Mouse (Mus musculus) bone marrow, adult 2 months (tissue): ENCODE results near the gene Speer2. TPM values are rescaled to one million over a fixed set of nuclear protein-coding genes. Genes with fewer than 3 reads are reported as not detected.

ENCODE experiments used
- H3K27ac ChIP-seq: fragments of 200-500 bp; 2 replicates; pipeline ENCODE4 v1.5.1; 2012; ENCODE audit warnings: low read depth, mild to moderate bottlenecking, control low read depth, inconsistent platforms, low read length; ENCODE audit not compliant: control insufficient read depth, poor library complexity, insufficient read depth
- H3K4me1 ChIP-seq: fragments of 200-500 bp; 2 replicates; pipeline ENCODE4 v1.6.1; 2011; ENCODE audit warnings: low read length; ENCODE audit not compliant: control insufficient read depth, insufficient read depth
- H3K4me3 ChIP-seq: fragments of 200-500 bp; replicated peaks from 2 replicates; pipeline ENCODE3; 2011; ENCODE audit warnings: mild to moderate bottlenecking, low read depth, low read length, control low read depth; ENCODE audit not compliant: control insufficient read depth
- CTCF ChIP-seq: fragments of 200-500 bp; IDR thresholded peaks from 2 replicates; pipeline ENCODE4 v1.5.1; 2011; ENCODE audit warnings: low read length, control low read depth; ENCODE audit not compliant: control insufficient read depth, insufficient read depth
- POLR2A ChIP-seq: fragments of 200-500 bp; IDR thresholded peaks from 2 replicates; pipeline ENCODE4 v1.6.1; 2011; ENCODE audit warnings: low read depth, mild to moderate bottlenecking, control low read depth, low read length, borderline replicate concordance; ENCODE audit not compliant: control insufficient read depth
- WGBS: fragments of 180-500 bp; shearing (Covaris S2); methylation state at CpG from one replicate; pipeline ENCODE4 v1.1.7; 2018; 5-methylcytosine and 5-hydroxymethylcytosine counted together
- polyA plus RNA-seq: library from polyadenylated mRNA; stranded (reverse); fragments of >200 nt; gene quantifications from 2 replicates; pipeline ENCODE4 v1.2.4, GENCODE M21; 2011; ENCODE audit warnings: low replicate concordance; ENCODE audit not compliant: missing spikeins, insufficient read depth, insufficient read length

The Speer2 gene
- polyA plus RNA-seq: not detected in 2 replicates

DNA sequence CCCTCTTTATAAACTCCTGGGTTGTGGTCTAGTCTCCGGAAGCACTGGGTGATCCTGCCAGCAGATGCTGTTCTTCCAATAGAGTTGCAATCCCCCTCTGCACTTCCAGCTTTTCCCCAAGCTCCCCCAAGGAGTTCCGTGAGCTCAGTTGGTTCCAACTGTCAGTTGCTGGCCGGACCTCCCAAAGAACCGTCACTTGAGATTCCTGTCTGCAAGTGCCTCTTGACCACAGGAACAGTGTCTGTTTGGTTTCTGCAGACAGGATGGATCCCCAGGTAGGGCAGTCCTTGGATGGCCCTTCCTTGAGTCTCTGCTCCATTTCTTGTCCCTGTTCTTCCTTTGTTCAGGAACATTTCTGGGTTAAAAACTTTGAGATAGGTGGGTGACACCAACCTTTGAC, at the start of gene Speer2:
Gene Speer2 (minus strand): TSS at position 101 of the 400 bp plus-strand sequence.
- 82% methylated on average over 4 of the region's 4 CpGs for WGBS
- no peak for TF ChIP-seq POLR2A
- TF ChIP-seq CTCF: no peak
- Histone ChIP-seq H3K4me1 (no peaks in the 10 kb centered on the region), H3K27ac (no peak within 1 kb of the TSS), H3K4me3 (no peak within 1 kb of the TSS)

DNA sequence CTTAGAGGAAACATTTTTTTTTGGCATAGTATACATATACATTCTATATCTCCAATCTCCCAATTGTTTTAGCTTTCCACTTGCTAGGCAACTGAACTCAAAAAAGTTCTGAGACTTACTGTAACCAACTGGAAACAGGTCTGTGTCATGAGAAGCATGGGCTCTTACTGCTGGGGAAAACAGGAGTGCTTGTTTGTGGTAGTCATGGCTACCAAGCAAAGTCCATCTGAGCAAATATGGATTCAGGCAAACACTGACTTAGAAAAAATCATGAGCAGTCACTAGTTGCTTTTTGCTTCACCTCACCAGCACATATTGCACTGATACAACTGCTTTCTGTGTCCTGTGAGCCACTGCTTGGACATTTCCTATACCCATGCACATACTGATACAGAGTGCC, 40.8 kb upstream of the Speer2 start:
- no peak overlapping the region for H3K27ac ChIP-seq
- no peaks in the 10 kb centered on the region for H3K4me1 ChIP-seq
- TF ChIP-seq CTCF: no peak
- TF ChIP-seq POLR2A: no peak
- no peak overlapping the region for H3K4me3 ChIP-seq

DNA sequence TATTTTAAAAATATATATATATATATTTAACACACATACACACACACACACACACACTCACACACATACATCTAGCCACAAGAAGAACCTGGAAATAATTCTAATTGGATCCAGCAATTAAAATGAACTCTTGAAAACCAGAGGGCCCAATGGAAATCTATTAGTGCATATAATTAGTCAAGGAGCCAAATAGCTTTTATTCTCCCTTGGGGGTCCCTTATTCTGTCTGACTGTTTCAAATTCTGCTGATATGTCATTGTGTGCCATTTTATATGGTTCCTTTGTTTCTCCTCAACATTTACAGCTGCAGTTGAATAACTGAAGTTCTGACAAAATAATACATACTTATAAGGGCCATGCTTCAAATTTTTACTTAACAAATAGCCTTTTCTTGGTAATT, 17.2 kb upstream of the Speer2 start:
- no peak overlapping the region for H3K27ac ChIP-seq
- no peak overlapping the region for H3K4me3 ChIP-seq
- no peak for TF ChIP-seq CTCF
- no peak for TF ChIP-seq POLR2A
- H3K4me1 ChIP-seq: no peaks in the 10 kb centered on the region

DNA sequence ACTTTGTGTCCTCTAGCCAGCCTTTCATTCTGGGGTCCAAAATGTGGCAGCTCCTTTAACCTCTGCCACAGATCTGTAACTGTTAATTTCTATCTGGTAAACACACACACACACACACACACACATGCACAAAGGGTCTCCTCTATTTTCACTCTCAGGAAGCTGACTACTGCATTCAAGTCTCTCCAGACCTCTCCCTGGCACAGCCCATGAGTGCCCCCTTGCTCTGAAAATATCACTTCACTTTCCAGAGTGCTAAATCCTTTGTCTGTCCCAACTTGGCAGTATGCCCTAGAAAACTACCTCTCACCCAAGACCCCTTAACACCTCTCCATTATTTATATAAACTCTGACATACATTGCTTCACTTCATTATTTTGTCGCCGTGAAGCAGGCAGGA, 26.9 kb downstream of the Speer2 start:
- TF ChIP-seq CTCF (no peak), POLR2A (no peak)
- no peaks in the 10 kb centered on the region for H3K4me1 ChIP-seq
- no peak overlapping the region for H3K27ac ChIP-seq
- no peak overlapping the region for H3K4me3 ChIP-seq
- WGBS: 89% methylated on average over 2 of the region's 2 CpGs

DNA sequence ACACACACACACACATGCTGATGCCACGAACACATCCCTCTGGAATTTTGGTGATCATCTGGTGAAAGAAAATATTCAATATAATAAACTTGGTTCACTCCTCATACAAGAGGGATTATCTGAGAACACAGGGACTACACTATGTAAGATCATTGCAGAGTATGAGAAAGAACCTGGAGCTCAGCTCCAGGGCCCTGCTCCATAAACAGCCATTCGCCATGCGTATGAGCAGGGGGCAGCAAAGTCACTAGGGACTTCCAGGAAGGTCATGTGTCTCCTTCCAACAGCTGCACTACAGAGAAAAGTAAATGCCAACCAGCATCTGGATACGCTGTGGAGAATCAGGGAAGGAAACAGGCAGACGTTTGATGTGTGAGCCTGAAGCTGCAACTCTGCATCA, 49.9 kb downstream of the Speer2 start:
- Histone ChIP-seq H3K4me1 (no peaks in the 10 kb centered on the region), H3K27ac (no peak overlapping the region), H3K4me3 (no peak overlapping the region)
- no peak for TF ChIP-seq CTCF
- WGBS: 71% methylated on average over 5 of the region's 5 CpGs
